1 mouse cellular context compared by ENCODE assay signal in the genomic region with DNA sequence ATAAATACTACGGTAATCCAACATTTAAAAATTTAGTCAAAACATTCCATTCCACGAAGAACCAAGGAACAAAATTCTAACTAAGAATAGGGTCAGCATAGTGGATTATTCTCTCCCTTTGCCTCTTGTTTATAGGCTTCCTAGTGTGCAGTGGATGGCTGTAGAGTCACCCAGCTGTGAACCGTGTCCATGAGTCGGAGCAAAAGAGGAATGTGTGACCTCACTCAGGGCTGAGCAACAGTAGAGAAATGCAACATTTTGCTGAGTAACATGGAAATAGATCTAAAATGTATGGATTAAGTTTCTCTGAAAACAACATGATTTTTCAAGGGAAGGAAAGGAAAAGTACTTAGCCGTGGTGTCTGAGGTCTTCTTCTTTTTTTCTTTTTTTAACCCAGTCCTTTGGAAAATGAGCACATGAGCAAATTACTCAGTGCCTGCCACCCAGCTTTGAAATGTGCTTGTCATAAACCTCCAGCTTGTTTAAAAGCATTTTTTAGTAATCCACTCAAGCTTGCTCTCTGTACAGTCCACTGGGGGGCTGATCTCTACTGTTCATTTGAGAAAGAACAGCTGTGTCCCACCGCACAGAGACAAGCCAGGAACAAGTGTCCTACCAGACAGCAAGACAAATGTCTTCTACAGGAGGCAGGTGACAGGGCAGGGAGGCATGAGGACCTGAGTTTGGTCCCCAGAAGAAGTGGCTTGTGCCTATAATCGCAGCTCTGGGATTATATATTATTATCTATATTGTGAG.
TF ChIP-seq lines count a peak whose summit lies in the region.

No protein-coding gene starts in this region.

TF ChIP-seq in myocyte, 11 proteins besides CTCF, POLR2A, EP300 and RAD21 (continued from another document):
- no peak for TF ChIP-seq REST (IDR thresholded peaks at IDR 0.05; ENCODE audit: insufficient read depth, insufficient read length)
- TF ChIP-seq TCF12 (IDR thresholded peaks at IDR 0.05; ENCODE audit: insufficient read depth, poor library complexity, severe bottlenecking), result peak; percentile 24
- TF ChIP-seq CEBPB (IDR thresholded peaks at IDR 0.05; ENCODE audit: insufficient read depth, poor library complexity, severe bottlenecking), result no peak
- TF ChIP-seq MYOD1 (IDR thresholded peaks at IDR 0.05; ENCODE audit: control insufficient read depth in 1 of 3, insufficient read length in 2 of 3, low read depth in 2 of 3), result peak in 2 of 3 experiments; percentile 69 to 77
- no peak for TF ChIP-seq TCF3 (IDR thresholded peaks at IDR 0.05; ENCODE audit: insufficient read length, low read depth)
- TF ChIP-seq USF1 (IDR thresholded peaks at IDR 0.05; ENCODE audit: low read depth), result no peak
- no peak for TF ChIP-seq E2F4 (IDR thresholded peaks at IDR 0.05; ENCODE audit: insufficient read depth)
